Mouse (Mus musculus) liver, embryonic 13.5 days (tissue): ENCODE data around the gene AC141477.1. TPM values are rescaled to one million over a fixed set of nuclear protein-coding genes. Genes with fewer than 3 reads are reported as not detected.

Experiments used
- ATAC-seq: fragments of 200-750 bp; cut with Nextera tagmentation; 2 replicates; pipeline ENCODE4 v1.8.0; 2017; ENCODE audit warnings: low read depth, mild to moderate bottlenecking, moderate number of reproducible peaks, moderate library complexity
- DNase-seq: peaks from one replicate; pipeline ENCODE4 v3.0.0; 2022
- H3K27ac ChIP-seq: fragments of 300-500 bp; sonication (generic); 2 replicates; pipeline ENCODE4 v1.5.1; 2015; ENCODE audit warnings: moderate library complexity, mild to moderate bottlenecking, inconsistent platforms
- H3K27me3 ChIP-seq: fragments of 300-500 bp; sonication (generic); 2 replicates; pipeline ENCODE4 v1.6.1; 2015; ENCODE audit warnings: mild to moderate bottlenecking, inconsistent platforms
- H3K36me3 ChIP-seq: fragments of 300-500 bp; sonication (generic); 2 replicates; pipeline ENCODE4 v1.6.1; 2015; ENCODE audit warnings: mild to moderate bottlenecking, inconsistent platforms
- H3K4me1 ChIP-seq: fragments of 300-500 bp; sonication (generic); replicated peaks from 2 replicates; pipeline ENCODE4 v1.6.1; 2015; ENCODE audit warnings: inconsistent platforms
- H3K4me2 ChIP-seq: fragments of 300-500 bp; sonication (generic); 2 replicates; pipeline ENCODE4 v1.6.1; 2015; ENCODE audit warnings: inconsistent platforms, mild to moderate bottlenecking, moderate library complexity
- H3K4me3 ChIP-seq: fragments of 300-500 bp; sonication (generic); replicated peaks from 2 replicates; pipeline ENCODE4 v1.5.1; 2015; ENCODE audit warnings: mild to moderate bottlenecking, inconsistent platforms
- H3K9ac ChIP-seq: fragments of 300-500 bp; sonication (generic); 2 replicates; pipeline ENCODE4 v1.6.1; 2015; ENCODE audit warnings: mild to moderate bottlenecking, inconsistent platforms
- H3K9me3 ChIP-seq: fragments of 300-500 bp; sonication (generic); replicated peaks from 2 replicates; pipeline ENCODE4 v1.6.1; 2016; ENCODE audit warnings: inconsistent platforms
- WGBS: fragments of 180-500 bp; shearing (Covaris S2); methylation state at CpG from one replicate; pipeline ENCODE4 v1.1.7; 2015; ENCODE audit not compliant: insufficient replicate concordance; 5-methylcytosine and 5-hydroxymethylcytosine counted together
- polyA plus RNA-seq: library from polyadenylated mRNA; unstranded; fragments of >200 nt; fragmentation: Nextera tagmentation; extraction: Ambion mirVana; gene quantifications from 2 replicates; pipeline ENCODE4 v1.2.1, GENCODE M21; 2015

AC141477.1 gene
- polyA plus RNA-seq, 1 experiment from 2014 or later: not detected

GRCm38 (mm10) chr10:76392596-76392995 lies 47.6 kb downstream of the AC141477.1 start:
- no peak overlapping the region for H3K9ac ChIP-seq
- H3K4me3 ChIP-seq: no peak overlapping the region
- no peaks in the 10 kb centered on the region for H3K27me3 ChIP-seq
- H3K4me2 ChIP-seq: no peak overlapping the region
- 93% methylated on average over 12 of the region's 12 CpGs for WGBS
- H3K27ac ChIP-seq: no peak overlapping the region
- DNase-seq (no peak), ATAC-seq (no peak)
- H3K9me3 ChIP-seq: no peaks in the 10 kb centered on the region
- H3K4me1 ChIP-seq: no peaks in the 10 kb centered on the region
- H3K36me3 ChIP-seq: peaks cover 84% of the 10 kb centered on the region

DNA sequence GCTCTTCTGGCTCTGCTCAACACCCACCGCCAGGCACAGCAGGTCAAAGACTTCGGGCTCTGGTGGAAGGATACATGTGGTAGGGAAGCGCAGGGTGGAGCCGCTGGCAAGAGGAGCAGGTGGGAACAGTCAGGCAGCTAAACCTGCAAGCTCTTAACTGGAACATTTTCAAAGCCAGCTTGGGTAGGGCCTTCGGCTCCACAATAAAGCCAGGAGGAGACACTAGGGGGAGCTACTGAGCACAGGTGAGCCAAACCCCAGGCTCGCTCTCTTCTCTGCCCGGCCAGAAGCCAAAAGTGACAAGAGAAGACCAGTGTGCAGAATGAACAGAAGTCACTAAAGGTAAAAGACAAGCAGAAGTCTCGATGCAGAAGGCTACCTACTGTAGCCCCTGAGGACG lies 48.5 kb downstream of the AC141477.1 start:
- Histone ChIP-seq H3K4me3 (no peak overlapping the region), H3K4me1 (no peaks in the 10 kb centered on the region), H3K9ac (no peak overlapping the region), H3K36me3 (peaks cover 83% of the 10 kb centered on the region), H3K4me2 (no peak overlapping the region), H3K27me3 (no peaks in the 10 kb centered on the region), H3K9me3 (no peaks in the 10 kb centered on the region), H3K27ac (no peak overlapping the region)
- ATAC-seq: no peak
- no peak for DNase-seq
- 88% methylated on average over 9 of the region's 9 CpGs for WGBS

DNA sequence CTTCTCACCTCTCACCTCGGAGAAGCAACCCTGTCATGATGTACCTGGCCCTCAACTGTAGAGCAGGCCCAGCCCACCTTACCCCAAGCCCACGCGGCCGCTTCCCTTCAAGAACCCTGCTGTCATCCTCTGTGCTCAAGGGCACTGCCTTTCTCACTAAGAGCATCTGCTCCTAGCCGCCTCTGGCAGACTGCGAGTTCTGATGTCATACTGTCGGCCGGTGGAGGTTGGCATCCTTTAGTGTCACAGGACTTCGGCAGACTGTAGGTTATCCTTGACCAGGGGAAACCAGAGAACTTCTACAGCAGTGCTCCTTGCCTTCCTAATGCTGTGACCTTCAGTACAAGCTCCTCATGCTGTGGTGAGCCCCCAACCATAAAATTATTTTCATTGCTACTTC lies 49.1 kb downstream of the AC141477.1 start:
- no peak overlapping the region for H3K27ac ChIP-seq
- 89% methylated on average over 9 of the region's 9 CpGs for WGBS
- no peaks in the 10 kb centered on the region for H3K4me1 ChIP-seq
- ATAC-seq: no peak
- H3K4me2 ChIP-seq: no peak overlapping the region
- H3K27me3 ChIP-seq: no peaks in the 10 kb centered on the region
- H3K9me3 ChIP-seq: no peaks in the 10 kb centered on the region
- no peak overlapping the region for H3K4me3 ChIP-seq
- DNase-seq: no peak
- no peak overlapping the region for H3K9ac ChIP-seq
- H3K36me3 ChIP-seq: peaks cover 84% of the 10 kb centered on the region

Other genes with a start within 250 kb of the AC141477.1 start
- 6.4 and 7.2 TPM in 2 replicates for gene Prmt2, start 202.6 kb downstream of the AC141477.1 start, polyA plus RNA-seq
- gene S100b, start 186.6 kb downstream of the AC141477.1 start, polyA plus RNA-seq: not detected in 2 replicates
- 1.1 and 1.4 TPM in 2 replicates for gene Dip2a, start 95.2 kb downstream of the AC141477.1 start, polyA plus RNA-seq
- 8.3 and 9.5 TPM in 2 replicates for gene Pcnt, start 2.3 kb upstream of the AC141477.1 start, polyA plus RNA-seq
- gene 2610028H24Rik, start 8.6 kb upstream of the AC141477.1 start, polyA plus RNA-seq: not detected in 2 replicates
- 25.2 and 26.5 TPM in 2 replicates for gene Mcm3ap, start 28.5 kb upstream of the AC141477.1 start, polyA plus RNA-seq
- 3.3 and 4.2 TPM in 2 replicates for gene Ybey, start 28.7 kb upstream of the AC141477.1 start, polyA plus RNA-seq
- gene Lss, start 91.1 kb upstream of the AC141477.1 start, polyA plus RNA-seq: 40.5 and 49.3 TPM in 2 replicates
- not detected in 2 replicates for gene Spatc1l, start 121.8 kb upstream of the AC141477.1 start, polyA plus RNA-seq
- gene Ftcd, start 135.2 kb upstream of the AC141477.1 start, polyA plus RNA-seq: 19.1 and 22.9 TPM in 2 replicates
- gene Col6a2, start 183.2 kb upstream of the AC141477.1 start, polyA plus RNA-seq: 8.3 and 9.5 TPM in 2 replicates